Mouse (Mus musculus): Measurements from ENCODE around the gene Wasf1.

DNA sequence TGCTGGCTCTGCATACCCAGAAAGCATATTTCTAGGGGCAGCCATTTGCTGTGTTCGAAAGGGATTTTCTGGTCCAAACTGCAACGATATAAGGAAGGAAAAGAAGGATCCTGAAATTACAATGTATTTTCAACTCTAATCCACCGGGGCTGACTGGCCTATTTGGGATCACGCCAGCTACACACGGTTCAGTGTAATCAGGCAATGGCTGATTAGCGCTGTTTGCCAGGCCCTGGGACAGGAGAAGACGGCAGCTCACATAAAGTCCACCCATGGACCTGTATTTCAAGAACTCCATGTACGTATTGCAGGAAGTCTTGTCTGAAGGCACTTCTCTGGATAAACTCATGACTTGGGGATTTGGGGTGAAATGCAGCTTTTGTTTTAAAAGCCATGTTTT is 25.7 kb upstream of the Wasf1 start:
- no peak for TF ChIP-seq CTCF (IDR thresholded peaks at IDR 0.05; ENCODE audit: borderline replicate concordance, control insufficient read depth, extremely low read depth, insufficient read depth, low read length, poor library complexity)
- no peak for TF ChIP-seq POLR2A (IDR thresholded peaks at IDR 0.05; ENCODE audit: control insufficient read depth, extremely low read depth, insufficient read depth, low read length, poor library complexity)
